Mouse (Mus musculus): ENCODE results near the gene Lef1. TPM values are rescaled to one million over a fixed set of nuclear protein-coding genes. Genes with fewer than 3 reads are reported as not detected.

Lef1 gene
- total and polyA plus RNA-seq, 3 experiments, result 0.18 to 0.54 TPM; not detected in 1

GRCm38 (mm10) chr3:131112573-131112955, 2.3 kb downstream of the Lef1 start:
- Histone ChIP-seq H3K9me3 (replicated peaks; ENCODE audit: insufficient read depth, low read length) (no peaks in the 10 kb centered on the region), H3K4me1 (ENCODE audit: control insufficient read depth in 1 of 2, insufficient read depth in 2 of 2, low read length in 2 of 2) (no peaks in the 10 kb centered on the region), H3K9ac (ENCODE audit: control insufficient read depth, low read depth, low read length, poor library complexity, severe bottlenecking) (no peak overlapping the region), H3K4me3 (ENCODE audit: control insufficient read depth in 1 of 2, insufficient read depth in 1 of 2, low read depth in 2 of 2, low read length in 2 of 2) (no peak overlapping the region), H3K27ac (ENCODE audit: control insufficient read depth, low read depth, low read length) (no peak overlapping the region), H3K36me3 (ENCODE audit: control insufficient read depth in 1 of 2, insufficient read depth in 2 of 2, low read length in 2 of 2) (no peaks in the 10 kb centered on the region), H3K27me3 (ENCODE audit: control insufficient read depth in 1 of 2, insufficient read depth in 2 of 2, low read length in 2 of 2) (no peaks in the 10 kb centered on the region), H3K79me2 (ENCODE audit: control insufficient read depth, insufficient read depth, low read length, poor library complexity) (no peaks in the 10 kb centered on the region)
- no peak for DNase-seq (ENCODE audit: low read depth, low spot score)
- no peak for TF ChIP-seq CHD1 (IDR thresholded peaks at IDR 0.05; ENCODE audit: low read depth, low read length)
- no peak for TF ChIP-seq CTCF (IDR thresholded peaks at IDR 0.05 in 2 of 3, conservative IDR thresholded peaks at IDR 0.05 in 1 of 3; ENCODE audit: control insufficient read depth in 1 of 3, insufficient read depth in 1 of 3, low read depth in 2 of 3, low read length in 3 of 3, poor library complexity in 1 of 3, severe bottlenecking in 1 of 3)
- no peak for TF ChIP-seq UBTF (IDR thresholded peaks at IDR 0.05; ENCODE audit: borderline replicate concordance, insufficient read depth, low read depth, low read length)
- no peak for TF ChIP-seq TAL1 (IDR thresholded peaks at IDR 0.05; ENCODE audit: low read length)
- no peak for TF ChIP-seq POLR2AphosphoS5 (IDR thresholded peaks at IDR 0.05; ENCODE audit: borderline replicate concordance, low read depth, low read length)
- no peak for TF ChIP-seq GABPA (IDR thresholded peaks at IDR 0.05; ENCODE audit: low read depth, low read length)
- no peak for TF ChIP-seq RAD21 (IDR thresholded peaks at IDR 0.05; ENCODE audit: low read depth, low read length)
- no peak for TF ChIP-seq MAX (IDR thresholded peaks at IDR 0.05; ENCODE audit: low read length)
- no peak for TF ChIP-seq GATA1 (IDR thresholded peaks at IDR 0.05; ENCODE audit: low read depth, low read length)
- TF ChIP-seq SMC3 (IDR thresholded peaks at IDR 0.05; ENCODE audit: low read depth, low read length), result no peak
- no peak for TF ChIP-seq ZNF384 (IDR thresholded peaks at IDR 0.05; ENCODE audit: low read depth, low read length)
- no peak for TF ChIP-seq ETS1 (IDR thresholded peaks at IDR 0.05; ENCODE audit: low read depth, low read length)
- TF ChIP-seq CHD2 (IDR thresholded peaks at IDR 0.05; ENCODE audit: low read length), result no peak
- TF ChIP-seq JUND (IDR thresholded peaks at IDR 0.05; ENCODE audit: low read depth, low read length), result no peak
- TF ChIP-seq POLR2AphosphoS2 (IDR thresholded peaks at IDR 0.05; ENCODE audit: low read length), result no peak
- TF ChIP-seq MYC (IDR thresholded peaks at IDR 0.05; ENCODE audit: low read depth, low read length), result no peak
- TF ChIP-seq TCF12 (IDR thresholded peaks at IDR 0.05; ENCODE audit: low read depth, low read length), result no peak
- TF ChIP-seq SIN3A (IDR thresholded peaks at IDR 0.05; ENCODE audit: low read length), result no peak
- no peak for TF ChIP-seq ZMIZ1 (IDR thresholded peaks at IDR 0.05; ENCODE audit: low read depth, low read length)

GRCm38 (mm10) chr3:131113029-131113428, 2.8 kb downstream of the Lef1 start:
- Histone ChIP-seq H3K9ac (ENCODE audit: control insufficient read depth, low read depth, low read length, poor library complexity, severe bottlenecking) (no peak overlapping the region), H3K36me3 (ENCODE audit: control insufficient read depth in 1 of 2, insufficient read depth in 2 of 2, low read length in 2 of 2) (no peaks in the 10 kb centered on the region), H3K4me3 (ENCODE audit: control insufficient read depth in 1 of 2, insufficient read depth in 1 of 2, low read depth in 2 of 2, low read length in 2 of 2) (no peak overlapping the region), H3K27ac (ENCODE audit: control insufficient read depth, low read depth, low read length) (no peak overlapping the region), H3K27me3 (ENCODE audit: control insufficient read depth in 1 of 2, insufficient read depth in 2 of 2, low read length in 2 of 2) (no peaks in the 10 kb centered on the region), H3K79me2 (ENCODE audit: control insufficient read depth, insufficient read depth, low read length, poor library complexity) (no peaks in the 10 kb centered on the region), H3K4me1 (ENCODE audit: control insufficient read depth in 1 of 2, insufficient read depth in 2 of 2, low read length in 2 of 2) (no peaks in the 10 kb centered on the region), H3K9me3 (replicated peaks; ENCODE audit: insufficient read depth, low read length) (no peaks in the 10 kb centered on the region)
- TF ChIP-seq MAX (IDR thresholded peaks at IDR 0.05; ENCODE audit: low read length) (no peak), MXI1 (IDR thresholded peaks at IDR 0.05; ENCODE audit: low read depth, low read length) (no peak), SMC3 (IDR thresholded peaks at IDR 0.05; ENCODE audit: low read depth, low read length) (no peak)
- no peak for DNase-seq (ENCODE audit: low read depth, low spot score)

All from MEL (cell line).